Mouse (Mus musculus) liver, postnatal 0 days (tissue): ENCODE results near the gene Klc2. TPM values are rescaled to one million over a fixed set of nuclear protein-coding genes. Genes with fewer than 3 reads are reported as not detected.

ENCODE experiments used
- ATAC-seq: fragments of 200-750 bp; cut with Nextera tagmentation; 2 replicates; pipeline ENCODE4 v1.8.0; 2017; ENCODE audit warnings: mild to moderate bottlenecking, moderate library complexity
- DNase-seq: peaks from one replicate; pipeline ENCODE4 v3.0.0-alpha.2; 2016
- H3K27ac ChIP-seq: fragments of 300-500 bp; sonication (generic); 2 replicates; pipeline ENCODE4 v1.5.1; 2014; ENCODE audit warnings: antibody characterized with exemption, moderate library complexity, mild to moderate bottlenecking, low read depth
- H3K27me3 ChIP-seq: fragments of 300-500 bp; sonication (generic); 2 replicates; pipeline ENCODE4 v1.6.1; 2014; ENCODE audit warnings: low read length, control low read depth, mixed read lengths; ENCODE audit not compliant: insufficient read depth
- H3K36me3 ChIP-seq: fragments of 300-500 bp; sonication (generic); replicated peaks from 2 replicates; pipeline ENCODE4 v1.6.1; 2014; ENCODE audit warnings: mild to moderate bottlenecking, control low read depth, low read length, moderate library complexity, mixed read lengths; ENCODE audit not compliant: insufficient read depth
- H3K4me1 ChIP-seq: fragments of 300-500 bp; sonication (generic); 2 replicates; pipeline ENCODE4 v1.6.1; 2014; ENCODE audit warnings: antibody characterized with exemption, mild to moderate bottlenecking, control low read depth; ENCODE audit not compliant: insufficient read depth
- H3K4me2 ChIP-seq: fragments of 300-500 bp; sonication (generic); 2 replicates; pipeline ENCODE4 v1.6.1; 2014; ENCODE audit warnings: low read depth, mild to moderate bottlenecking, low read length, moderate library complexity, mixed read lengths
- H3K4me3 ChIP-seq: fragments of 300-500 bp; sonication (generic); 2 replicates; pipeline ENCODE4 v1.5.1; 2014; ENCODE audit warnings: low read depth, low read length
- H3K9ac ChIP-seq: fragments of 300-500 bp; sonication (generic); replicated peaks from 2 replicates; pipeline ENCODE4 v1.6.1; 2014; ENCODE audit warnings: mild to moderate bottlenecking, moderate library complexity
- H3K9me3 ChIP-seq: fragments of 300-500 bp; sonication (generic); 2 replicates; pipeline ENCODE4 v1.6.1; 2016; ENCODE audit warnings: mild to moderate bottlenecking, control low read depth, low read length, mixed read lengths
- CTCF ChIP-seq: sonication (generic); IDR thresholded peaks from 2 replicates; pipeline ENCODE4 v1.5.1; 2016; ENCODE audit warnings: antibody characterized with exemption, low read depth
- EP300 ChIP-seq: IDR thresholded peaks from 2 replicates; pipeline ENCODE4 v1.6.1; 2016; ENCODE audit warnings: antibody characterized with exemption, low read depth, mild to moderate bottlenecking
- WGBS: fragments of 180-500 bp; shearing (Covaris S2); extraction: QIAGEN DNeasy Blood & Tissue Kit; methylation state at CpG from one replicate; pipeline ENCODE4 v1.1.7; 2014; ENCODE audit not compliant: insufficient replicate concordance; 5-methylcytosine and 5-hydroxymethylcytosine counted together
- polyA plus RNA-seq: library from polyadenylated mRNA; unstranded; fragments of >200 nt; fragmentation: Nextera tagmentation; extraction: Ambion mirVana; gene quantifications from 2 replicates; pipeline ENCODE4 v1.2.1, GENCODE M21; 2015

Gene Klc2
- polyA plus RNA-seq, 1 experiment from 2014 or later, result 1.5 TPM

DNA sequence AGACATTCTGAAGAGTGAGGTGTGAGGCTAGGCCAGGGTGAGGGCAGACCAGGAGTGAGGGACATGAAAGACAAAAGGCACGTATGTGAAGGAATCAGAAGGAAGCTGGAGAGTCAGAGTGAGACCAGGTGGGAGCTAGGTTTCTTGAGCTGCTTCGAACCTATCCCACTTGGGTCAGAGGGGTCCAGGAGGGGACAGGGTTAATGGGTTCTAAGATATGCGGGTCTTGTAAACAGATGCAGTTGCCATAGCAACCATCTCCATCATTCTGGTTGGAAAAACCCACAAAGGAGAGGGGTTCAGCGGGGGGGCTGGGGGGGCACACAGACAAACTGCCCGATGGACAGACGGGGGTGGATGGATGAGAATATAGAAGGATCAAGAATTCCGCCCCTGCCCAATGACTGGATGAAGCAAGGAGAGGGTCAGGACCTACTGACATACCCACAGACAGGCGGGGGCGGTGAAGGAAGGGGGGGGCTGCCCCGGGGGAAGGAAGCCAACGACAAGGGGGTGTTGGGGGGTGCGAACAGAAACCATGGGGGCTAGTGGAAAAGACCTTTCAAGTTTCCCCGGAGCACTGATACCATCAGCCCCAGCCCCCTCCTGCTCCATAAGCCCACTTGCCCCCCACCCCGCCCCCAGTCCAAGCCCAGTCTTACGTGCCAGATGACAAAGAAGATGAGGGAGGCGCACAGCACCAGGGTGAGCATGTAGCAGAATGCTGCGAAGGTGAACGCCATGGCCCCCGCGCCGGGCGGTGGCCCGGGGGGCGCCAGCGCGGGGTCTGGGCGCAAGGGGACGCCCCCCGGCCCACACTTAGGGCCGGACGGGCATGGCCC, 20.6 kb downstream of the Klc2 start:
- Histone ChIP-seq H3K27me3 (peaks cover 22% of the 10 kb centered on the region), H3K27ac (no peak overlapping the region), H3K4me1 (peaks cover 11% of the 10 kb centered on the region), H3K9ac (no peak overlapping the region; the same call in 1 of the 2 replicates), H3K4me2 (peak overlapping the region; percentile 75), H3K4me3 (peak overlapping the region; percentile 35), H3K9me3 (no peaks in the 10 kb centered on the region), H3K36me3 (peaks cover 32% of the 10 kb centered on the region)
- ATAC-seq (no peak), DNase-seq (peak; percentile 12)
- TF ChIP-seq CTCF (no peak), EP300 (no peak)
- 14% methylated on average over 25 of the region's 31 CpGs for WGBS

GRCm38 (mm10) chr19:5095887-5096474, 22.4 kb downstream of the Klc2 start:
- Histone ChIP-seq H3K4me2 (no peak overlapping the region), H3K9ac (no peak overlapping the region), H3K27ac (no peak overlapping the region), H3K4me1 (peaks cover 11% of the 10 kb centered on the region), H3K27me3 (peaks cover 22% of the 10 kb centered on the region), H3K9me3 (no peaks in the 10 kb centered on the region), H3K4me3 (no peak overlapping the region), H3K36me3 (peaks cover 28% of the 10 kb centered on the region)
- ATAC-seq, result no peak
- TF ChIP-seq CTCF, result no peak
- no peak for TF ChIP-seq EP300
- DNase-seq, result peak; percentile 17
- 18% methylated on average over 9 of the region's 9 CpGs for WGBS

GRCm38 (mm10) chr19:5094746-5095417, 23.5 kb downstream of the Klc2 start:
- H3K36me3 ChIP-seq, result peaks cover 17% of the 10 kb centered on the region
- ATAC-seq, result no peak
- TF ChIP-seq EP300, result no peak
- no peak for TF ChIP-seq CTCF

GRCm38 (mm10) chr19:5094243-5094632, 24.1 kb downstream of the Klc2 start:
- Histone ChIP-seq H3K4me1 (peaks cover 13% of the 10 kb centered on the region), H3K4me2 (no peak overlapping the region), H3K27me3 (peaks cover 22% of the 10 kb centered on the region), H3K36me3 (peaks cover 10% of the 10 kb centered on the region), H3K27ac (no peak overlapping the region), H3K9me3 (no peaks in the 10 kb centered on the region), H3K9ac (no peak overlapping the region), H3K4me3 (no peak overlapping the region)
- no peak for TF ChIP-seq EP300
- TF ChIP-seq CTCF, result peak; percentile 93
- WGBS, result under 1% methylated on average over 21 of the region's 21 CpGs
- ATAC-seq (peak; percentile 67), DNase-seq (peak; percentile 94)

More at GRCm38 (mm10) chr19:5094746-5095417, 23.5 kb downstream of the Klc2 start:
- no peak overlapping the region for H3K4me3 ChIP-seq
- no peaks in the 10 kb centered on the region for H3K9me3 ChIP-seq
- H3K27me3 ChIP-seq, result peaks cover 22% of the 10 kb centered on the region
- H3K27ac ChIP-seq, result no peak overlapping the region
- H3K4me2 ChIP-seq, result no peak overlapping the region
- H3K9ac ChIP-seq, result no peak overlapping the region
- peaks cover 11% of the 10 kb centered on the region for H3K4me1 ChIP-seq
- DNase-seq, result no peak
- 40% methylated on average over 11 of the region's 11 CpGs for WGBS

DNA sequence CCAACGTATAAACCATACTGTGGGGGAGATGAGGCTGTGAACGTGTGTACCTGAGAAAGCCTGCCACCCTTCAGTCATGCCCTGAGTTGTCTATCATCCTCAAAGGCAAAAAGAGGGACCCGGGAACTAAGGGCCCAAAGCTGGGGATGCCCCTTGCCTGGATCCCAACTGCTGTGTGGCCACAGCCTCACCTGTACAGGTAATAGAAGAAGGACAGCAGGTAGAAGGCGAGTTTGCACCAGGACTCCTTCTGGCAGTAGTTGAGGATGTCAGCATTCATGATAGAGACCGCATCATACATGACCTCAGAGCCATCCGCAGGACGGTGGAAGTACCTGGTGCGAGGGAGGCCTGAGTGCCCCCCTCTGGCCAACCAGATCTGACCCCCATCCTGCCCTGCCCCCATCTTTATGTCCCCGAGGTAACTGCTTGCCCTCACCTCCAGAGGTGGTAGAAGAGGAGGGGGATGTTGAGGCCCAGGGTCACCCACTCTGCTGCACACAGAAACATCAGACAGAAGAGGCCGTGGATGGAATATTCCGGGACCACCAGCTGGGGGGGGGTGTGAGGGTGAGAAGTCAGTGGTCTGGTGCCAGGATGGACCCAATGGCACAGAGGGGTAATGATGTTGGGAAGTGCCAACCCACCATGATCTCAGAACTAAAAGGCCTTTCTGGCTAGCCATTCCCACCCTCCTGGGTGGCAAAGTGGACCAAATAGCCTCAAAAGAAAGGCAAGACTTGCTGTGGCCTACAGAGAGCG, 24.7 kb downstream of the Klc2 start:
- 72% methylated on average over 12 of the region's 12 CpGs for WGBS
- TF ChIP-seq EP300 (no peak), CTCF (no peak)
- DNase-seq, result peak; percentile 12

More for the DNA sequence above, 24.7 kb downstream of the Klc2 start:
- H3K36me3 ChIP-seq, result peaks cover 8% of the 10 kb centered on the region
- no peak overlapping the region for H3K9ac ChIP-seq
- no peak for ATAC-seq
- peaks cover 16% of the 10 kb centered on the region for H3K4me1 ChIP-seq
- H3K4me3 ChIP-seq, result no peak overlapping the region
- no peak overlapping the region for H3K4me2 ChIP-seq
- no peak overlapping the region for H3K27ac ChIP-seq
- peaks cover 22% of the 10 kb centered on the region for H3K27me3 ChIP-seq
- H3K9me3 ChIP-seq, result no peaks in the 10 kb centered on the region
